Mouse (Mus musculus) intestine, embryonic 16.5 days (tissue): ENCODE measurements around the gene Celsr1. TPM values are rescaled to one million over a fixed set of nuclear protein-coding genes. Genes with fewer than 3 reads are reported as not detected.

Experiments used
- ATAC-seq: fragments of 200-750 bp; cut with Nextera tagmentation; 2 replicates; pipeline ENCODE4 v1.8.0; 2017; ENCODE audit warnings: moderate TSS enrichment, moderate library complexity
- H3K27ac ChIP-seq: fragments of 300-500 bp; sonication (generic); 2 replicates; pipeline ENCODE4 v1.5.1; 2014; ENCODE audit warnings: mild to moderate bottlenecking, low read length
- H3K27me3 ChIP-seq: fragments of 300-500 bp; sonication (generic); replicated peaks from 2 replicates; pipeline ENCODE4 v1.6.1; 2014; ENCODE audit warnings: low read length, control low read depth, mixed read lengths; ENCODE audit not compliant: control insufficient read depth, insufficient read depth
- H3K36me3 ChIP-seq: fragments of 300-500 bp; sonication (generic); 2 replicates; pipeline ENCODE4 v1.6.1; 2014; ENCODE audit warnings: low read length, control low read depth; ENCODE audit not compliant: control insufficient read depth, insufficient read depth
- H3K4me1 ChIP-seq: fragments of 300-500 bp; sonication (generic); 2 replicates; pipeline ENCODE4 v1.6.1; 2014; ENCODE audit warnings: low read length, control low read depth, mixed read lengths; ENCODE audit not compliant: control insufficient read depth, insufficient read depth
- H3K4me2 ChIP-seq: fragments of 300-500 bp; sonication (generic); 2 replicates; pipeline ENCODE4 v1.6.1; 2014; ENCODE audit warnings: low read depth, low read length, control low read depth
- H3K4me3 ChIP-seq: fragments of 300-500 bp; sonication (generic); 2 replicates; pipeline ENCODE4 v1.5.1; 2014; ENCODE audit warnings: mild to moderate bottlenecking, low read length
- H3K9ac ChIP-seq: fragments of 300-500 bp; sonication (generic); 2 replicates; pipeline ENCODE4 v1.6.1; 2014; ENCODE audit warnings: low read depth, low read length
- H3K9me3 ChIP-seq: fragments of 300-500 bp; sonication (generic); 2 replicates; pipeline ENCODE4 v1.6.1; 2016; ENCODE audit warnings: low read length, control low read depth; ENCODE audit not compliant: control insufficient read depth
- WGBS: fragments of 180-500 bp; shearing (Covaris S2); extraction: QIAGEN DNeasy Blood & Tissue Kit; methylation state at CpG from one replicate; pipeline ENCODE4 v1.1.7; 2014; 5-methylcytosine and 5-hydroxymethylcytosine counted together
- polyA plus RNA-seq: library from polyadenylated mRNA; unstranded; fragments of >200 nt; fragmentation: Nextera tagmentation; extraction: Ambion mirVana; gene quantifications from 2 replicates; pipeline ENCODE4 v1.2.1, GENCODE M21; 2015

Gene Celsr1
- polyA plus RNA-seq, 1 experiment from 2014 or later, result 0.51 TPM

- no peaks in the 10 kb centered on the region for H3K36me3 ChIP-seq
- no peaks in the 10 kb centered on the region for H3K4me1 ChIP-seq
- no peaks in the 10 kb centered on the region for H3K27me3 ChIP-seq
- H3K4me3 ChIP-seq, result no peak overlapping the region
- ATAC-seq, result no peak
- H3K9ac ChIP-seq, result no peak overlapping the region
- no peak overlapping the region for H3K4me2 ChIP-seq
- no peak overlapping the region for H3K27ac ChIP-seq
- WGBS, result 68% methylated on average over 9 of the region's 9 CpGs
- H3K9me3 ChIP-seq, result no peaks in the 10 kb centered on the region
Measured at GRCm38 (mm10) chr15:85947541-85947940, 86.0 kb downstream of the Celsr1 start.

GRCm38 (mm10) chr15:85935627-85936049, 97.9 kb downstream of the Celsr1 start:
- H3K9me3 ChIP-seq, result no peaks in the 10 kb centered on the region

GRCm38 (mm10) chr15:85928161-85928560, 105.4 kb downstream of the Celsr1 start:
- Histone ChIP-seq H3K36me3 (no peaks in the 10 kb centered on the region), H3K9ac (no peak overlapping the region)
- WGBS, result 83% methylated on average over 12 of the region's 12 CpGs

More at GRCm38 (mm10) chr15:85935627-85936049, 97.9 kb downstream of the Celsr1 start:
- ATAC-seq, result peak; percentile 79
- H3K36me3 ChIP-seq, result no peaks in the 10 kb centered on the region
- no peak overlapping the region for H3K4me2 ChIP-seq
- H3K4me3 ChIP-seq, result no peak overlapping the region
- peaks cover 5% of the 10 kb centered on the region; the same call in 1 of the 2 replicates for H3K4me1 ChIP-seq
- H3K9ac ChIP-seq, result no peak overlapping the region
- H3K27ac ChIP-seq, result no peak overlapping the region
- WGBS, result 16% methylated on average over 5 of the region's 5 CpGs
- H3K27me3 ChIP-seq, result no peaks in the 10 kb centered on the region

GRCm38 (mm10) chr15:85921855-85922254, 111.7 kb downstream of the Celsr1 start:
- no peaks in the 10 kb centered on the region for H3K27me3 ChIP-seq
- 90% methylated on average over 11 of the region's 11 CpGs for WGBS
- H3K36me3 ChIP-seq, result no peaks in the 10 kb centered on the region
- no peaks in the 10 kb centered on the region for H3K4me1 ChIP-seq
- no peak for ATAC-seq
- no peak overlapping the region for H3K27ac ChIP-seq
- H3K9ac ChIP-seq, result no peak overlapping the region
- no peak overlapping the region for H3K4me3 ChIP-seq
- no peak overlapping the region for H3K4me2 ChIP-seq
- H3K9me3 ChIP-seq, result no peaks in the 10 kb centered on the region

More at GRCm38 (mm10) chr15:85928161-85928560, 105.4 kb downstream of the Celsr1 start:
- H3K4me1 ChIP-seq, result no peaks in the 10 kb centered on the region
- ATAC-seq, result no peak
- H3K27ac ChIP-seq, result no peak overlapping the region
- no peak overlapping the region for H3K4me2 ChIP-seq
- no peaks in the 10 kb centered on the region for H3K9me3 ChIP-seq
- no peak overlapping the region for H3K4me3 ChIP-seq
- H3K27me3 ChIP-seq, result no peaks in the 10 kb centered on the region

- no peak for ATAC-seq
- H3K4me1 ChIP-seq, result no peaks in the 10 kb centered on the region
- no peaks in the 10 kb centered on the region for H3K36me3 ChIP-seq
- no peaks in the 10 kb centered on the region for H3K9me3 ChIP-seq
- no peak overlapping the region for H3K4me3 ChIP-seq
- H3K9ac ChIP-seq, result no peak overlapping the region
- H3K27ac ChIP-seq, result no peak overlapping the region
- H3K27me3 ChIP-seq, result no peaks in the 10 kb centered on the region
- H3K4me2 ChIP-seq, result no peak overlapping the region
- 69% methylated on average over 8 of the region's 8 CpGs for WGBS
Measured at GRCm38 (mm10) chr15:85919892-85920248, 113.7 kb downstream of the Celsr1 start.

GRCm38 (mm10) chr15:85919191-85919891, 114.2 kb downstream of the Celsr1 start:
- H3K4me2 ChIP-seq, result no peak overlapping the region
- H3K9ac ChIP-seq, result no peak overlapping the region
- H3K36me3 ChIP-seq, result no peaks in the 10 kb centered on the region
- ATAC-seq, result no peak
- no peak overlapping the region for H3K4me3 ChIP-seq
- H3K27me3 ChIP-seq, result no peaks in the 10 kb centered on the region
- H3K27ac ChIP-seq, result no peak overlapping the region
- no peaks in the 10 kb centered on the region for H3K9me3 ChIP-seq
- H3K4me1 ChIP-seq, result no peaks in the 10 kb centered on the region
- WGBS, result 61% methylated on average over 8 of the region's 8 CpGs

GRCm38 (mm10) chr15:85913605-85914004, 120.0 kb downstream of the Celsr1 start:
- Histone ChIP-seq H3K9me3 (no peaks in the 10 kb centered on the region), H3K4me3 (no peak overlapping the region), H3K27me3 (no peaks in the 10 kb centered on the region), H3K9ac (no peak overlapping the region), H3K4me1 (peaks cover 14% of the 10 kb centered on the region), H3K36me3 (no peaks in the 10 kb centered on the region), H3K27ac (no peak overlapping the region), H3K4me2 (no peak overlapping the region)
- no peak for ATAC-seq
- 41% methylated on average over 2 of the region's 2 CpGs for WGBS

- WGBS, result 20% methylated on average over 10 of the region's 10 CpGs
- peaks cover 14% of the 10 kb centered on the region for H3K4me1 ChIP-seq
- H3K27me3 ChIP-seq, result no peaks in the 10 kb centered on the region
- no peak overlapping the region for H3K4me2 ChIP-seq
- ATAC-seq, result peak; percentile 70
- H3K27ac ChIP-seq, result no peak overlapping the region; the same call in 1 of the 2 replicates
- H3K36me3 ChIP-seq, result no peaks in the 10 kb centered on the region
- H3K9ac ChIP-seq, result no peak overlapping the region; the same call in 1 of the 2 replicates
- no peaks in the 10 kb centered on the region for H3K9me3 ChIP-seq
- H3K4me3 ChIP-seq, result no peak overlapping the region
Measured at GRCm38 (mm10) chr15:85909931-85910330, 123.6 kb downstream of the Celsr1 start.

GRCm38 (mm10) chr15:85909492-85909829, 124.1 kb downstream of the Celsr1 start:
- ATAC-seq, result no peak; the same call in 1 of the 2 replicates
- no peaks in the 10 kb centered on the region for H3K36me3 ChIP-seq
- 61% methylated on average over 3 of the region's 3 CpGs for WGBS

More at GRCm38 (mm10) chr15:85909492-85909829, 124.1 kb downstream of the Celsr1 start:
- Histone ChIP-seq H3K9ac (no peak overlapping the region; the same call in 1 of the 2 replicates), H3K4me2 (no peak overlapping the region), H3K4me1 (peaks cover 14% of the 10 kb centered on the region), H3K27ac (no peak overlapping the region), H3K9me3 (no peaks in the 10 kb centered on the region), H3K27me3 (no peaks in the 10 kb centered on the region), H3K4me3 (no peak overlapping the region)
